Mouse (Mus musculus) myocyte (in vitro differentiated cells): ENCODE measurements around the gene Slc29a2. TPM values are rescaled to one million over a fixed set of nuclear protein-coding genes. Genes with fewer than 3 reads are reported as not detected.
A peak's percentile ranks its signal among the peaks of the same experiment; 100 is the strongest.

Experiments
- H3K27me3 ChIP-seq: one replicate; pipeline ENCODE4 v1.6.1; 2011; ENCODE audit not compliant: control insufficient read depth, insufficient read depth, insufficient read length
- H3K36me3 ChIP-seq: one replicate; pipeline ENCODE4 v1.6.1; 2011; ENCODE audit not compliant: control insufficient read depth, insufficient read depth
- H3K4me2 ChIP-seq: one replicate; pipeline ENCODE4 v1.6.1; 2011; ENCODE audit warnings: low read depth, control low read depth
- H3K4me3 ChIP-seq: one replicate; pipeline ENCODE4 v1.5.1; 2011; ENCODE audit warnings: mild to moderate bottlenecking, control low read depth, moderate library complexity
- H3K79me2 ChIP-seq: one replicate; pipeline ENCODE4 v1.6.1; 2011; ENCODE audit not compliant: control insufficient read depth, insufficient read depth
- H3ac ChIP-seq: one replicate; pipeline ENCODE4 v1.6.1; 2011; ENCODE audit not compliant: control insufficient read depth, insufficient read length
- CEBPB ChIP-seq: IDR thresholded peaks from 2 replicates; pipeline ENCODE4 v1.6.1; 2011; ENCODE audit warnings: mild to moderate bottlenecking, moderate library complexity; ENCODE audit not compliant: poor library complexity, insufficient read depth, severe bottlenecking
- E2F4 ChIP-seq: IDR thresholded peaks from one replicate; pipeline ENCODE4 v1.6.1; 2011; ENCODE audit warnings: mild to moderate bottlenecking, control low read depth, moderate library complexity; ENCODE audit not compliant: insufficient read depth
- MAX ChIP-seq: IDR thresholded peaks from one replicate; pipeline ENCODE4 v1.6.1; 2011; ENCODE audit warnings: low read depth, mild to moderate bottlenecking, control low read depth
- MYOD1 ChIP-seq, 3 experiments: IDR thresholded peaks; one replicate each; pipeline ENCODE4 v1.6.1; 2011; ENCODE audit warnings: control low read depth in 2 of 3, low read depth in 2 of 3, mild to moderate bottlenecking in 2 of 3, moderate library complexity in 1 of 3; ENCODE audit not compliant: insufficient read length in 2 of 3, control insufficient read depth in 1 of 3
- MYOG ChIP-seq, 3 experiments: IDR thresholded peaks; one replicate each; pipeline ENCODE4 v1.6.1; 2011; ENCODE audit warnings: control low read depth in 2 of 3, low read depth in 2 of 3, mild to moderate bottlenecking in 2 of 3; ENCODE audit not compliant: insufficient read length in 2 of 3, control insufficient read depth in 1 of 3, insufficient read depth in 1 of 3
- POLR2A ChIP-seq: IDR thresholded peaks from one replicate; pipeline ENCODE4 v1.6.1; 2011; ENCODE audit warnings: low read depth, mild to moderate bottlenecking, control low read depth, moderate library complexity; ENCODE audit not compliant: insufficient read length
- POLR2AphosphoS2 ChIP-seq: IDR thresholded peaks from one replicate; pipeline ENCODE4 v1.6.1; 2011; ENCODE audit warnings: low read depth, control low read depth; ENCODE audit not compliant: insufficient read length
- REST ChIP-seq: IDR thresholded peaks from one replicate; pipeline ENCODE4 v1.6.1; 2011; ENCODE audit warnings: mild to moderate bottlenecking, control low read depth, moderate library complexity; ENCODE audit not compliant: insufficient read depth, insufficient read length
- SRF ChIP-seq: IDR thresholded peaks from one replicate; pipeline ENCODE4 v1.6.1; 2011; ENCODE audit warnings: low read depth; ENCODE audit not compliant: control insufficient read depth, insufficient read length
- TCF12 ChIP-seq: IDR thresholded peaks from one replicate; pipeline ENCODE4 v1.6.1; 2011; ENCODE audit warnings: mild to moderate bottlenecking, control low read depth; ENCODE audit not compliant: poor library complexity, insufficient read depth, severe bottlenecking
- TCF3 ChIP-seq: IDR thresholded peaks from one replicate; pipeline ENCODE4 v1.6.1; 2011; ENCODE audit warnings: low read depth, control low read depth; ENCODE audit not compliant: insufficient read length
- USF1 ChIP-seq: IDR thresholded peaks from one replicate; pipeline ENCODE4 v1.6.1; 2011; ENCODE audit warnings: low read depth, mild to moderate bottlenecking, control low read depth, moderate library complexity
- polyA plus RNA-seq: library from polyadenylated mRNA; unstranded; fragments of >200 nt; fragmentation: generic; extraction: Trizol; gene quantifications from one replicate; pipeline ENCODE4 v1.2.1, GENCODE M21; 2012; ENCODE audit warnings: missing spikeins

Gene Slc29a2
- polyA plus RNA-seq, 1 experiment, result 8.7 TPM

GRCm38 (mm10) chr19:5032686-5033085 lies 9.0 kb downstream of the Slc29a2 start:
- no peak for TF ChIP-seq TCF3
- no peak for TF ChIP-seq MAX
- Histone ChIP-seq H3K27me3 (no peaks in the 10 kb centered on the region), H3ac (no peak overlapping the region), H3K79me2 (no peaks in the 10 kb centered on the region), H3K4me3 (no peak overlapping the region), H3K36me3 (peaks cover 7% of the 10 kb centered on the region), H3K4me2 (no peak overlapping the region)

- H3K4me3 ChIP-seq, result no peak overlapping the region
- no peak for TF ChIP-seq TCF12
- TF ChIP-seq REST, result no peak
- TF ChIP-seq TCF3, result no peak
- no peak for TF ChIP-seq CEBPB
- no peak for TF ChIP-seq MAX
- TF ChIP-seq POLR2A, result no peak
- TF ChIP-seq POLR2AphosphoS2, result no peak
- no peak for TF ChIP-seq SRF
- TF ChIP-seq E2F4, result no peak
- no peak for TF ChIP-seq MYOG (IDR thresholded peaks at IDR 0.05; ENCODE audit: control insufficient read depth in 1 of 3, insufficient read depth in 1 of 3, insufficient read length in 2 of 3, low read depth in 2 of 3)
- no peak for TF ChIP-seq MYOD1 (IDR thresholded peaks at IDR 0.05; ENCODE audit: control insufficient read depth in 1 of 3, insufficient read length in 2 of 3, low read depth in 2 of 3)
- TF ChIP-seq USF1, result no peak
- peaks cover 13% of the 10 kb centered on the region for H3K79me2 ChIP-seq
- H3K27me3 ChIP-seq, result no peaks in the 10 kb centered on the region
- peaks cover 5% of the 10 kb centered on the region for H3K36me3 ChIP-seq
- no peak overlapping the region for H3K4me2 ChIP-seq
- H3ac ChIP-seq, result no peak overlapping the region
Measured at GRCm38 (mm10) chr19:5036577-5036976, 12.9 kb downstream of the Slc29a2 start.

- H3K27me3 ChIP-seq, result no peaks in the 10 kb centered on the region
- H3K4me2 ChIP-seq, result peak overlapping the region; percentile 77
- H3ac ChIP-seq, result peak overlapping the region; percentile 63
- H3K36me3 ChIP-seq, result no peaks in the 10 kb centered on the region
- H3K4me3 ChIP-seq, result peak overlapping the region; percentile 89
- peaks cover 27% of the 10 kb centered on the region for H3K79me2 ChIP-seq
- TF ChIP-seq POLR2AphosphoS2 (no peak), POLR2A (no peak), MYOG (IDR thresholded peaks at IDR 0.05; ENCODE audit: control insufficient read depth in 1 of 3, insufficient read depth in 1 of 3, insufficient read length in 2 of 3, low read depth in 2 of 3) (no peak), CEBPB (0 out of 2 replicates have a peak, but pooled peaks have one; percentile 46), MYOD1 (IDR thresholded peaks at IDR 0.05; ENCODE audit: control insufficient read depth in 1 of 3, insufficient read length in 2 of 3, low read depth in 2 of 3) (peak in 1 of 3 experiments; percentile 2), SRF (no peak)
Measured at GRCm38 (mm10) chr19:5037678-5038571, 14.3 kb downstream of the Slc29a2 start.

GRCm38 (mm10) chr19:5038709-5039156 lies 15.1 kb downstream of the Slc29a2 start, which contains the start of the genes B4gat1 and AC124502.3:
B4gat1 (plus strand) TSS chr19:5038826.
AC124502.3 (plus strand) TSS chr19:5038891.
- Histone ChIP-seq H3K79me2 (peaks cover 32% of the 10 kb centered on the region), H3K27me3 (no peaks in the 10 kb centered on the region), H3K4me3 (peak within 1 kb of the TSS; percentile 89), H3ac (peak within 1 kb of the TSS; percentile 63), H3K4me2 (peak within 1 kb of the TSS; percentile 83), H3K36me3 (no peaks in the 10 kb centered on the region)
- TF ChIP-seq E2F4 (no peak), TCF12 (no peak), SRF (peak; percentile 28), POLR2AphosphoS2 (peak; percentile 84), MAX (no peak), TCF3 (no peak), REST (no peak), MYOG (IDR thresholded peaks at IDR 0.05; ENCODE audit: control insufficient read depth in 1 of 3, insufficient read depth in 1 of 3, insufficient read length in 2 of 3, low read depth in 2 of 3) (peak in 2 of 3 experiments; percentile 42 to 58), USF1 (no peak), MYOD1 (IDR thresholded peaks at IDR 0.05; ENCODE audit: control insufficient read depth in 1 of 3, insufficient read length in 2 of 3, low read depth in 2 of 3) (peak in 1 of 3 experiments; percentile 11), POLR2A (peak; percentile 90), CEBPB (no peak)
